In the genomic region with DNA sequence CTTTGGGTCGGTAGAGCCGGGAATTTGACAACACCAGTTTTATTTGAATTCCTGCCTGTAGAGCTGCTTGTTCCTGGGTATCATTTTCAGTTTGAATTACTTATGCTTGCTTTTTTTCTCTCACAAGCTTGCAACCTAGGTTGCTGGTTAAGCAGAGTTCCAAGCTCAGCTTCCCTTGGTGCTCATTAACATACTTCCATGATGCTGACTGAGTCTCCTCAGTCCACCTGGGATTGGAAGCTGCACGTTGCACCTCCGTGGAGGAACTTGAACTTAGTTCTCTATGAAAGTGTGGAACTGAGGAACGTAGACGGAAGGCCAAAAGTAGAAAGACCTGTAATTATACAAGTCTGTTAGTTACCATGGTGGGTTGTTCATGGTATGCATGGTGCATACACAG, we compare ENCODE assay signal across 16 mouse cellular contexts. TPM values are rescaled to one million over a fixed set of nuclear protein-coding genes. Genes with fewer than 3 reads are reported as not detected.
"Had no signal": no experiment of that assay in that cellular context is flagged by ENCODE, and none has a peak within 500 bp of the region (broad histone marks: within the 10 kb centered on the region; RNA-seq: fewer than 3 reads in every experiment).

No protein-coding gene starts in this region.

- H3K4me1 ChIP-seq: intestine, embryonic 15.5 days; limb, embryonic 15.5 days; neural tube, embryonic 12.5 days had no signal

- DNase-seq: kidney, adult 18-20 months; layer of hippocampus, postnatal 36 days; lung, embryonic 14.5 days; lung, postnatal 10 days; lung, postnatal 4 days; thymus, postnatal 4 days had no signal

- H3K9me3 ChIP-seq: intestine, embryonic 15.5 days; limb, embryonic 15.5 days; megakaryocyte, embryonic 14.5 days; midbrain, embryonic 15.5 days; neural tube, embryonic 12.5 days had no signal

- H3K36me3 ChIP-seq: intestine, embryonic 15.5 days; limb, embryonic 15.5 days; midbrain, embryonic 15.5 days; neural tube, embryonic 12.5 days had no signal

- H3K9ac ChIP-seq: hindbrain, embryonic 14.5 days; intestine, embryonic 15.5 days; limb, embryonic 15.5 days; lung, embryonic 14.5 days; midbrain, embryonic 15.5 days; neural tube, embryonic 12.5 days had no signal

- ATAC-seq: intestine, embryonic 15.5 days; midbrain, embryonic 15.5 days had no signal

- H3K27me3 ChIP-seq: intestine, embryonic 15.5 days; limb, embryonic 15.5 days; megakaryocyte, embryonic 14.5 days; midbrain, embryonic 15.5 days; neural tube, embryonic 12.5 days had no signal

- H3K4me2 ChIP-seq: hindbrain, embryonic 14.5 days; intestine, embryonic 15.5 days; limb, embryonic 15.5 days; lung, embryonic 14.5 days; midbrain, embryonic 11.5 days; midbrain, embryonic 15.5 days; neural tube, embryonic 12.5 days had no signal

- H3K4me3 ChIP-seq: intestine, embryonic 15.5 days; limb, embryonic 15.5 days; megakaryocyte, embryonic 14.5 days; midbrain, embryonic 15.5 days; neural tube, embryonic 12.5 days had no signal

- H3K27ac ChIP-seq: hindbrain, embryonic 14.5 days; intestine, embryonic 15.5 days; limb, embryonic 15.5 days; midbrain, embryonic 15.5 days; neural tube, embryonic 12.5 days; stomach, postnatal 0 days had no signal

RNA-seq across cellular contexts. Expression of gene Smo, which starts 48.7 kb away (rescaled TPM):
- total RNA-seq: monocyte, adult 5-6 weeks; neutrophil, adult 5-6 weeks had no signal
